Mouse (Mus musculus) MEL (cell line): ENCODE measurements around the gene Glrx3. TPM values are rescaled to one million over a fixed set of nuclear protein-coding genes. Genes with fewer than 3 reads are reported as not detected.
A peak's percentile ranks its signal among the peaks of the same experiment; 100 is the strongest.

Experiments used
- DNase-seq: peaks from one replicate; pipeline ENCODE4 v3.0.0; 2011; ENCODE audit warnings: low read depth, low spot score
- H3K27ac ChIP-seq: 2 replicates; pipeline ENCODE4 v1.5.1; 2012; ENCODE audit warnings: low read depth, mild to moderate bottlenecking, control low read depth, low read length, moderate library complexity; ENCODE audit not compliant: control insufficient read depth
- H3K27me3 ChIP-seq, 2 experiments: fragments of 150-350 bp in 1 of 2; sonication (generic) in 1 of 2; 2 replicates each; pipeline ENCODE4 v1.6.1; 2012; ENCODE audit warnings: low read length in 2 of 2, mild to moderate bottlenecking in 2 of 2, improper control_type of control experiment in 1 of 2, moderate library complexity in 1 of 2; ENCODE audit not compliant: insufficient read depth in 2 of 2, control insufficient read depth in 1 of 2
- H3K36me3 ChIP-seq, 2 experiments: 2 replicates each; pipeline ENCODE4 v1.6.1; 2012 to 2014; ENCODE audit warnings: low read length in 2 of 2, improper control_type of control experiment in 1 of 2, inconsistent platforms in 1 of 2, mild to moderate bottlenecking in 1 of 2; ENCODE audit not compliant: insufficient read depth in 2 of 2, control insufficient read depth in 1 of 2
- H3K4me1 ChIP-seq, 2 experiments: fragments of 150-350 bp in 1 of 2; sonication (generic) in 1 of 2; 2 replicates each; pipeline ENCODE4 v1.6.1; 2012; ENCODE audit warnings: low read length in 2 of 2, improper control_type of control experiment in 1 of 2, mild to moderate bottlenecking in 1 of 2; ENCODE audit not compliant: insufficient read depth in 2 of 2, control insufficient read depth in 1 of 2
- H3K4me3 ChIP-seq, 2 experiments: fragments of 150-350 bp in 1 of 2; sonication (generic) in 1 of 2; 2 replicates each; pipeline ENCODE4 v1.5.1; 2012; ENCODE audit warnings: low read depth in 2 of 2, low read length in 2 of 2, mild to moderate bottlenecking in 2 of 2, moderate library complexity in 2 of 2, control low read depth in 1 of 2, improper control_type of control experiment in 1 of 2; ENCODE audit not compliant: control insufficient read depth in 1 of 2, insufficient read depth in 1 of 2
- H3K79me2 ChIP-seq: 2 replicates; pipeline ENCODE4 v1.6.1; 2012; ENCODE audit warnings: mild to moderate bottlenecking, low read length, moderate library complexity; ENCODE audit not compliant: control insufficient read depth, poor library complexity, insufficient read depth
- H3K9ac ChIP-seq: 2 replicates; pipeline ENCODE4 v1.6.1; 2012; ENCODE audit warnings: low read depth, mild to moderate bottlenecking, control low read depth, low read length, moderate library complexity; ENCODE audit not compliant: control insufficient read depth, poor library complexity, severe bottlenecking
- H3K9me3 ChIP-seq: fragments of 150-350 bp; sonication (generic); replicated peaks from 2 replicates; pipeline ENCODE4 v1.6.1; 2012; ENCODE audit warnings: mild to moderate bottlenecking, low read length, improper control_type of control experiment, moderate library complexity; ENCODE audit not compliant: insufficient read depth
- BHLHE40 ChIP-seq: IDR thresholded peaks from 2 replicates; pipeline ENCODE4 v1.6.1; 2012; ENCODE audit warnings: low read depth, mild to moderate bottlenecking, inconsistent platforms, low read length, improper control_type of control experiment, borderline replicate concordance
- CHD1 ChIP-seq: IDR thresholded peaks from 2 replicates; pipeline ENCODE4 v1.6.1; 2012; ENCODE audit warnings: low read depth, mild to moderate bottlenecking, inconsistent platforms, low read length, improper control_type of control experiment
- CHD2 ChIP-seq: IDR thresholded peaks from 2 replicates; pipeline ENCODE4 v1.6.1; 2011; ENCODE audit warnings: low read length, improper control_type of control experiment
- CTCF ChIP-seq, 3 experiments: IDR thresholded peaks in 2 of 3; conservative IDR thresholded peaks in 1 of 3; 2 replicates each; pipeline ENCODE4 v1.5.1; 2011 to 2012; ENCODE audit warnings: low read length in 3 of 3, low read depth in 2 of 3, mild to moderate bottlenecking in 2 of 3, improper control_type of control experiment in 1 of 3, inconsistent platforms in 1 of 3, mixed read lengths in 1 of 3, moderate library complexity in 1 of 3; ENCODE audit not compliant: control insufficient read depth in 1 of 3, insufficient read depth in 1 of 3, poor library complexity in 1 of 3, severe bottlenecking in 1 of 3
- ELF1 ChIP-seq: IDR thresholded peaks from 2 replicates; pipeline ENCODE4 v1.6.1; 2014; ENCODE audit warnings: low read depth, mild to moderate bottlenecking, inconsistent platforms, low read length, improper control_type of control experiment, moderate library complexity
- HCFC1 ChIP-seq: IDR thresholded peaks from 2 replicates; pipeline ENCODE4 v1.6.1; 2012; ENCODE audit warnings: low read depth, mild to moderate bottlenecking, inconsistent platforms, low read length, improper control_type of control experiment, moderate library complexity
- JUND ChIP-seq: IDR thresholded peaks from 2 replicates; pipeline ENCODE4 v1.6.1; 2011; ENCODE audit warnings: low read depth, mild to moderate bottlenecking, improper control_type of control experiment, low read length
- MAX ChIP-seq: IDR thresholded peaks from 2 replicates; pipeline ENCODE4 v1.6.1; 2011; ENCODE audit warnings: low read length, improper control_type of control experiment
- MAZ ChIP-seq: IDR thresholded peaks from 2 replicates; pipeline ENCODE4 v1.6.1; 2012; ENCODE audit warnings: low read depth, mild to moderate bottlenecking, inconsistent platforms, low read length, improper control_type of control experiment
- MXI1 ChIP-seq: IDR thresholded peaks from 2 replicates; pipeline ENCODE4 v1.6.1; 2011; ENCODE audit warnings: mild to moderate bottlenecking, low read depth, low read length, improper control_type of control experiment
- MYB ChIP-seq: IDR thresholded peaks from 2 replicates; pipeline ENCODE4 v1.6.1; 2011; ENCODE audit warnings: mild to moderate bottlenecking, low read depth, low read length, improper control_type of control experiment
- NELFE ChIP-seq: IDR thresholded peaks from 2 replicates; pipeline ENCODE4 v1.6.1; 2011; ENCODE audit warnings: low read depth, low read length, improper control_type of control experiment
- NRF1 ChIP-seq: IDR thresholded peaks from 2 replicates; pipeline ENCODE4 v1.6.1; 2014; ENCODE audit warnings: low read depth, mild to moderate bottlenecking, inconsistent platforms, low read length, improper control_type of control experiment, moderate library complexity; ENCODE audit not compliant: poor library complexity, insufficient read depth, severe bottlenecking
- POLR2A ChIP-seq, 2 experiments: IDR thresholded peaks; 2 replicates each; pipeline ENCODE4 v1.6.1; 2011 to 2012; ENCODE audit warnings: low read length in 2 of 2, mild to moderate bottlenecking in 2 of 2, control low read depth in 1 of 2, improper control_type of control experiment in 1 of 2, low read depth in 1 of 2, moderate library complexity in 1 of 2; ENCODE audit not compliant: control insufficient read depth in 1 of 2, insufficient read depth in 1 of 2, poor library complexity in 1 of 2
- POLR2AphosphoS2 ChIP-seq: IDR thresholded peaks from 2 replicates; pipeline ENCODE4 v1.6.1; 2011; ENCODE audit warnings: low read length, improper control_type of control experiment
- RCOR1 ChIP-seq: IDR thresholded peaks from 2 replicates; pipeline ENCODE4 v1.6.1; 2012; ENCODE audit warnings: low read depth, mild to moderate bottlenecking, inconsistent platforms, low read length, improper control_type of control experiment
- SIN3A ChIP-seq: IDR thresholded peaks from 2 replicates; pipeline ENCODE4 v1.6.1; 2012; ENCODE audit warnings: low read length, improper control_type of control experiment, inconsistent platforms
- SMC3 ChIP-seq: IDR thresholded peaks from 2 replicates; pipeline ENCODE4 v1.6.1; 2011; ENCODE audit warnings: low read depth, low read length, improper control_type of control experiment
- TAL1 ChIP-seq: IDR thresholded peaks from 2 replicates; pipeline ENCODE4 v1.6.1; 2012; ENCODE audit warnings: mild to moderate bottlenecking, inconsistent platforms, low read length, moderate library complexity, mixed read lengths
- TCF12 ChIP-seq: IDR thresholded peaks from 2 replicates; pipeline ENCODE4 v1.6.1; 2014; ENCODE audit warnings: low read depth, mild to moderate bottlenecking, inconsistent platforms, low read length, improper control_type of control experiment, moderate library complexity
- USF1 ChIP-seq: IDR thresholded peaks from 2 replicates; pipeline ENCODE4 v1.6.1; 2014; ENCODE audit warnings: low read depth, mild to moderate bottlenecking, inconsistent platforms, low read length, improper control_type of control experiment, moderate library complexity
- ZC3H11A ChIP-seq: IDR thresholded peaks from 2 replicates; pipeline ENCODE4 v1.6.1; 2012; ENCODE audit warnings: low read depth, mild to moderate bottlenecking, inconsistent platforms, low read length, improper control_type of control experiment
- polyA plus RNA-seq, 2 experiments: library from polyadenylated mRNA; stranded (reverse) in 1 of 2; unstranded in 1 of 2; fragments of >175 nt in 1 of 2; fragments of >200 nt in 1 of 2; gene quantifications; 2 replicates each; pipeline versions ENCODE4 v1.2.1 to v1.2.4; 2012; ENCODE audit warnings: low replicate concordance in 2 of 2, low read depth in 1 of 2; ENCODE audit not compliant: insufficient read length in 2 of 2, insufficient read depth in 1 of 2, missing spikeins in 1 of 2
- total RNA-seq: library from RNA; depleted of rRNA; stranded (reverse); fragments of 300-350 nt; gene quantifications from 2 replicates; pipeline ENCODE4 v1.2.3, GENCODE M21; 2012; rRNA removed

Glrx3 gene
- 174 and 175 TPM in 2 replicates for total RNA-seq
- polyA plus RNA-seq: 100 to 1,000 TPM; 279 to 290 TPM

GRCm38 (mm10) chr7:137437440-137438178, at the start of gene Glrx3:
TSS of gene Glrx3 (plus strand) at chr7:137437614.
- H3K79me2 ChIP-seq: peaks cover 44% of the 10 kb centered on the region
- no peak for TF ChIP-seq MYB
- TF ChIP-seq MAZ: peak; percentile 19; the same call in 1 of the 2 replicates
- TF ChIP-seq ZC3H11A: no peak
- peak; percentile 81 for TF ChIP-seq NRF1
- TF ChIP-seq BHLHE40: no peak
- no peak for TF ChIP-seq CTCF (IDR thresholded peaks at IDR 0.05 in 2 of 3, conservative IDR thresholded peaks at IDR 0.05 in 1 of 3; ENCODE audit: control insufficient read depth in 1 of 3, insufficient read depth in 1 of 3, low read depth in 2 of 3, low read length in 3 of 3, poor library complexity in 1 of 3, severe bottlenecking in 1 of 3)
- TF ChIP-seq MXI1: peak; percentile 91
- peak; percentile 78 to 87; a peak in 3 of 4 replicates for TF ChIP-seq POLR2A (IDR thresholded peaks at IDR 0.05; ENCODE audit: control insufficient read depth in 1 of 2, insufficient read depth in 1 of 2, low read depth in 1 of 2, low read length in 2 of 2, poor library complexity in 1 of 2)
- peak; percentile 79 for TF ChIP-seq HCFC1
- TF ChIP-seq TAL1: no peak
- 0 out of 2 replicates have a peak, but pooled peaks have one; percentile 24 for TF ChIP-seq ELF1
- TF ChIP-seq SIN3A: peak; percentile 75
- peak; percentile 40; the same call in 1 of the 2 replicates for TF ChIP-seq USF1
- peak; percentile 74 for TF ChIP-seq NELFE
- TF ChIP-seq POLR2AphosphoS2: no peak
- TF ChIP-seq MAX: no peak
- no peak for TF ChIP-seq SMC3
- no peak for TF ChIP-seq JUND
- no peak for TF ChIP-seq RCOR1
- TF ChIP-seq CHD1: no peak
- H3K4me3 ChIP-seq: peak within 1 kb of the TSS; percentile 89 to 99
- H3K27me3 ChIP-seq: no peaks in the 10 kb centered on the region
- H3K9me3 ChIP-seq: no peaks in the 10 kb centered on the region
- H3K9ac ChIP-seq: peak within 1 kb of the TSS; percentile 100
- peak within 1 kb of the TSS; percentile 60 for H3K27ac ChIP-seq
- H3K36me3 ChIP-seq: peaks cover 0 to 11% of the 10 kb centered on the region in 2 experiments; a peak in 3 of 4 replicates
- H3K4me1 ChIP-seq: peaks cover 0 to 5% of the 10 kb centered on the region in 2 experiments
- peak; percentile 95 for DNase-seq

- TF ChIP-seq POLR2AphosphoS2 (no peak), TCF12 (no peak), ELF1 (no peak), NELFE (no peak), MXI1 (no peak), MYB (no peak), CTCF (IDR thresholded peaks at IDR 0.05 in 2 of 3, conservative IDR thresholded peaks at IDR 0.05 in 1 of 3; ENCODE audit: control insufficient read depth in 1 of 3, insufficient read depth in 1 of 3, low read depth in 2 of 3, low read length in 3 of 3, poor library complexity in 1 of 3, severe bottlenecking in 1 of 3) (no peak), CHD2 (no peak), RCOR1 (no peak), TAL1 (no peak)
- TF ChIP-seq, all 39 proteins: peak for 0
- Histone ChIP-seq H3K9me3 (no peaks in the 10 kb centered on the region), H3K4me3 (no peak overlapping the region), H3K9ac (no peak overlapping the region), H3K79me2 (no peaks in the 10 kb centered on the region), H3K27me3 (no peaks in the 10 kb centered on the region), H3K27ac (no peak overlapping the region), H3K4me1 (no peaks in the 10 kb centered on the region), H3K36me3 (no peaks in the 10 kb centered on the region)
- DNase-seq: no peak
Observed at GRCm38 (mm10) chr7:137387863-137388262, 49.6 kb upstream of the Glrx3 start.
